Mouse (Mus musculus): ENCODE data around the gene Hba-x.
"Not testable (repeated sequence)": the region's sequence is repeated elsewhere in the genome, so short reads cannot be mapped to it uniquely, and the experiment has no call there.

Gene Hba-x

DNA sequence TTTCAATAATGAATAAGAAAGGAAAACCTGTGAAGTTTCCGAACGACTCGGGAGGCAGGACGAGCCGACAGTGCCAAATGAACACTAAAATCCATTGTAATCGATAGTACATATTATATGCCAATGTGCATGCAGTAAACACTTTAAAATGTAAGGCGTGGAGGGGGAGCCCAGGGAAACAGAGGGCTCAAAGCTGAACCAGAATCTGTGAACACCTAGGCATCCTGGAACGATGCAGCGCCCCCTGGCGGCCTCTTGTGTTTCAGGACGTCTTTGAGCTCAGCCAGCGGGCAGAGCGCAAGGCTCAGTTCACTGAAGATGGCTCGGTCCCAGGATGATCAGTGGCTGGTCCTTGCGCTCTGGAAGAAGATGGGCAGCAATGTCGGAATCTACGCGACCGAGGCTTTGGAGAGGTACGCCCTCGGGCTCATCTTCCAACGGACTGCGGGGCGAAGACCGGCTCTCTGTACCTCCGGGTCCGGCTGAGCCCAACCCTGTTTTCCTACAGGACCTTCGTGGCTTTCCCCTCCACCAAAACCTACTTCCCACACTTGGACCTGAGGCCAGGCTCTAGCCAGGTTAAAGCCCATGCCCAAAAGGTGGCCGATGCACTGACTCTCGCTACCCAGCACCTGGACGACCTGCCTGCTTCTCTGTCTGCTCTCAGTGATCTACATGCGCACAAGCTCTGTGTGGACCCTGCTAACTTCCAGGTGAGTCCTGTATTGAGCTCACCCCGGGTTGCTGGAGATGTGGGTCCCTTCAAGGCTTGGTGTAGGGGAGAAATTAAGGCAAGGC lies 10.7 kb downstream of the Hba-x start, which contains the start of gene Hbq1b:
Hbq1b (plus strand) TSS at position 271 of the 798 bp plus-strand sequence.
- H3K36me3 ChIP-seq (ENCODE audit: control insufficient read depth, insufficient read depth, low read length, poor library complexity, severe bottlenecking); H3K27me3 ChIP-seq (ENCODE audit: control insufficient read depth, insufficient read depth, low read length, poor library complexity, severe bottlenecking): not testable (repeated sequence)
- DNase-seq (ENCODE audit: low read depth, low spot score): peak; percentile 55

DNA sequence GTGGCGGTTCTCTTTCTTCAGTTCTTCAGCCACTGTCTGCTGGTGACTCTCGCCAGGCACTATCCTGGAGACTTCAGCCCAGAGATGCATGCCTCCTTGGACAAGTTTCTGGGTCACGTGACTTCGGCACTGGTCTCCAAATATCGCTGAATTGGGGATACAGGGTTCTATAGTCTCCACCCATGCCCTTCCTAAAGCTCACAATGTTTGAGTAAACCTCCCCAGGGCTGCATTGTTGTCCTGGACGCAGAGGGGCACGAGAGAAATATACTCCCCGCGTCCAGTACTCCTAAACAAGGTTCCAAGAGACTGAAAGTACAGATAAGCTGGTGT lies 11.3 kb downstream of the Hba-x start:
- Histone ChIP-seq H3K36me3 (ENCODE audit: control insufficient read depth, insufficient read depth, low read length, poor library complexity, severe bottlenecking) (no peaks in the 10 kb centered on the region), H3K27me3 (ENCODE audit: control insufficient read depth, insufficient read depth, low read length, poor library complexity, severe bottlenecking) (no peaks in the 10 kb centered on the region)
- DNase-seq (ENCODE audit: low read depth, low spot score): no peak

DNA sequence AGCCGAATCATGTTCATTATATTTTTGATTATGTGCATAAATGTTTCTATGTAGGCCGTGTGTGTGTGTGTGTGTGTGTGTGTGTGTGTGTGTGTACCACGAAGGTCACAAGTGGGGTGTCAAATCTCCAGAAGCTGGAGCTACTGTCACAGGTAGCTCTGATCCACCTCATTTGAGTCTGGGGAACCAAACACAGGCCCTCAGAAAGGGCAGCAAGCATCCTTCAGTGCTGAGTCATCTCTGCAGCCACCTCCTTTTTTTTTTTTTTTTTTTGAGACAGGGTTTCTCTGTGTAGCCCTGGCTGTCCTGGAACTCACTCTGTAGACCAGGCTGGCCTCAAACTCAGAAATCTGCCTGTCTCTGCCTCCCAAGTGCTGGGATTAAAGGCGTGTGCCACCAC lies 16.6 kb downstream of the Hba-x start:
- H3K36me3 ChIP-seq (ENCODE audit: control insufficient read depth, insufficient read depth, low read length, poor library complexity, severe bottlenecking); H3K27me3 ChIP-seq (ENCODE audit: control insufficient read depth, insufficient read depth, low read length, poor library complexity, severe bottlenecking); DNase-seq (ENCODE audit: low read depth, low spot score): not testable (repeated sequence)

GRCm38 (mm10) chr11:32293479-32293878 lies 17.3 kb downstream of the Hba-x start:
- H3K27me3 ChIP-seq (ENCODE audit: control insufficient read depth, insufficient read depth, low read length, poor library complexity, severe bottlenecking); DNase-seq (ENCODE audit: low read depth, low spot score); H3K36me3 ChIP-seq (ENCODE audit: control insufficient read depth, insufficient read depth, low read length, poor library complexity, severe bottlenecking): not testable (repeated sequence)

DNA sequence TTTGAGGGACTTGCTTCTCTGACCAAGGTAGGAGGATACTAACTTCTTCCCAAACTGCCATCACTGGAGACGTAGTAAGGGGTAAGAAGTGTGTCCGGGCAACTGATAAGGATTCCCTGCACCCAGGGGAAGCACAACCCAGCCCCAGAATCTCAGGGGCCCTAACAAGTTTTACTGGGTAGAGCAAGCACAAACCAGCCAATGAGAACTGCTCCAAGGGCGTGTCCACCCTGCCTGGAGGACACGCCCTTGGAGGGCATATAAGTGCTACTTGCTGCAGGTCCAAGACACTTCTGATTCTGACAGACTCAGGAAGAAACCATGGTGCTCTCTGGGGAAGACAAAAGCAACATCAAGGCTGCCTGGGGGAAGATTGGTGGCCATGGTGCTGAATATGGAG lies 20.0 kb downstream of the Hba-x start, which contains the start of gene Hba-a2:
Hba-a2 (plus strand) TSS at position 287 of the 400 bp plus-strand sequence.
- not testable (repeated sequence) for DNase-seq (ENCODE audit: low read depth, low spot score); H3K27me3 ChIP-seq (ENCODE audit: control insufficient read depth, insufficient read depth, low read length, poor library complexity, severe bottlenecking); H3K36me3 ChIP-seq (ENCODE audit: control insufficient read depth, insufficient read depth, low read length, poor library complexity, severe bottlenecking)

- DNase-seq (ENCODE audit: low read depth, low spot score); H3K27me3 ChIP-seq (ENCODE audit: control insufficient read depth, insufficient read depth, low read length, poor library complexity, severe bottlenecking); H3K36me3 ChIP-seq (ENCODE audit: control insufficient read depth, insufficient read depth, low read length, poor library complexity, severe bottlenecking): not testable (repeated sequence)
These were observed 21.2 kb downstream of the Hba-x start for GRCm38 (mm10) chr11:32297417-32297816.

DNA sequence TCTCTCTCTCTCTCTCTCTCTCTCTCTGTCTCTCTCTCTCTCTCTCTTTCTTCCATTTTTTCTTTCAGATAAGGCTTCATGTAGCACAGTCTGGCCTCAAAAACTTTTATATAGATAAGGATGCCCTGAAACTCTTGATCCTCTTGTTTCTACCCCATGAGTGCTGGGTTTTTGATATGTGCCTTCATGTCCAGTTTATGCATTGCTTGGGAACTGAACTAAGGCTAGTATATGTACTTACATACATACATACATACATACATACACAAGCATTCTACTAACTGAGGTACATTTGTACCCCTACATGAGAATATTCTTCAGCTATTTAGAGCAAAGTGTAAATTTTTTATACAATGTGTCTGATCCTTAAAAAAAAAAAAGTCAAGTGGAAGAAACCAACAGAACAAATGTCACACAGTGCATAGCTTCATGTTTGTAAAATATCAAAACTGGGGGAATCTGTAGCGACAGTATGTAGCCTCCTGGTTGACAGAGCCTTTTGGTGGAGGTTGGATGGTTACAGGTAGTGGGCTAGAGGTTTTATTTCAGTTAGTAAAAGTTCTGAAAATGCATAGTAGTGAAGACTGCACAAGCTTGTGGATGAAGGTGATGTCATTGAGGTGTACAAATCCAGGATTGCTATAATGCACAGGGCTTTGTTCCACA lies 21.8 kb downstream of the Hba-x start:
- H3K27me3 ChIP-seq (ENCODE audit: control insufficient read depth, insufficient read depth, low read length, poor library complexity, severe bottlenecking): no peaks in the 10 kb centered on the region
- DNase-seq (ENCODE audit: low read depth, low spot score): no peak

GRCm38 (mm10) chr11:32298532-32298918 lies 22.3 kb downstream of the Hba-x start:
- no peak for DNase-seq (ENCODE audit: low read depth, low spot score)
- Histone ChIP-seq H3K27me3 (ENCODE audit: control insufficient read depth, insufficient read depth, low read length, poor library complexity, severe bottlenecking) (no peaks in the 10 kb centered on the region), H3K36me3 (ENCODE audit: control insufficient read depth, insufficient read depth, low read length, poor library complexity, severe bottlenecking) (no peaks in the 10 kb centered on the region)

More for the DNA sequence above, 21.8 kb downstream of the Hba-x start:
- H3K36me3 ChIP-seq (ENCODE audit: control insufficient read depth, insufficient read depth, low read length, poor library complexity, severe bottlenecking): no peaks in the 10 kb centered on the region

- H3K36me3 ChIP-seq (ENCODE audit: control insufficient read depth, insufficient read depth, low read length, poor library complexity, severe bottlenecking); H3K27me3 ChIP-seq (ENCODE audit: control insufficient read depth, insufficient read depth, low read length, poor library complexity, severe bottlenecking): not testable (repeated sequence)
- DNase-seq (ENCODE audit: low read depth, low spot score): peak; percentile 43
These were observed 23.7 kb downstream of the Hba-x start, which contains the start of gene Hbq1a for GRCm38 (mm10) chr11:32299865-32300264. TSS of gene Hbq1a (plus strand) at chr11:32300069.

DNA sequence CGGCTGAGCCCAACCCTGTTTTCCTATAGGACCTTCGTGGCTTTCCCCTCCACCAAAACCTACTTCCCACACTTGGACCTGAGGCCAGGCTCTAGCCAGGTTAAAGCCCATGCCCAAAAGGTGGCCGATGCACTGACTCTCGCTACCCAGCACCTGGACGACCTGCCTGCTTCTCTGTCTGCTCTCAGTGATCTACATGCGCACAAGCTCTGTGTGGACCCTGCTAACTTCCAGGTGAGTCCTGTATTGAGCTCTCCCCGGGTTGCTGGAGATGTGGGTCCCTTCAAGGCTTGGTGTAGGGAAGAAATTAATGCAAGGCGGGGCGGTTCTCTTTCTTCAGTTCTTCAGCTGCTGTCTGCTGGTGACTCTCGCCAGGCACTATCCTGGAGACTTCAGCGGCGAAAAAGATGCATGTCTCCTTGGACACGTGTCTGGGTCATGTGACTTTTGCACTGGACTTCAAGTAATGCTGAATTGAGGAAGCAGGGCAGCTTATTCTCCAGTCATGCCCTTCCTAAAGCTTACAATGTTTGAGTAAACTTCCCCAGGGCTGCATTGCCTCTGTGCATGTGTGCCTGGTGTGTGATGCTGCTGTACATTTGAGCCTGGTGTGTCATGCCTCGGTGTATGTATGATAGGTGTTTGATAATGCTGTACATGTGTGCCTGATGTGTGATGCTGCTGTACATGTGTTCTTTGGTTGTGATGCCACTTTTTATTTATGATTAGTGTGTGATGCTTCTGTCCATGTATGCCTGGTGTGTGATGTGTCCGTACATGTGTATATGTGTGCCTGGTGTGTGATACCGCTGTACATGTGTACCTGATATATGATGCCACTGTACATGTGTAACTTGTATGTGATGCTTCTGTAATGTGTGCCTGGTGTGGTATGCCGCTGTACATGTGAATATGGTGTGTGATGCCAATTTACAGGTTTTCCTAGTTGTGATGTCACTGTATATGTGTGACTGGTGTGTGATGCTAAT lies 24.4 kb downstream of the Hba-x start:
- H3K27me3 ChIP-seq (ENCODE audit: control insufficient read depth, insufficient read depth, low read length, poor library complexity, severe bottlenecking): no peaks in the 10 kb centered on the region
- H3K36me3 ChIP-seq (ENCODE audit: control insufficient read depth, insufficient read depth, low read length, poor library complexity, severe bottlenecking): no peaks in the 10 kb centered on the region
- DNase-seq (ENCODE audit: low read depth, low spot score): no peak

- no peak for DNase-seq (ENCODE audit: low read depth, low spot score)
- Histone ChIP-seq H3K27me3 (ENCODE audit: control insufficient read depth, insufficient read depth, low read length, poor library complexity, severe bottlenecking) (no peaks in the 10 kb centered on the region), H3K36me3 (ENCODE audit: control insufficient read depth, insufficient read depth, low read length, poor library complexity, severe bottlenecking) (no peaks in the 10 kb centered on the region)
These were observed 25.3 kb downstream of the Hba-x start for GRCm38 (mm10) chr11:32301506-32301905.

GRCm38 (mm10) chr11:32302824-32303419 lies 26.7 kb downstream of the Hba-x start:
- Histone ChIP-seq H3K36me3 (ENCODE audit: control insufficient read depth, insufficient read depth, low read length, poor library complexity, severe bottlenecking) (no peaks in the 10 kb centered on the region), H3K27me3 (ENCODE audit: control insufficient read depth, insufficient read depth, low read length, poor library complexity, severe bottlenecking) (no peaks in the 10 kb centered on the region)
- DNase-seq (ENCODE audit: low read depth, low spot score): no peak

GRCm38 (mm10) chr11:32303455-32303854 lies 27.3 kb downstream of the Hba-x start:
- H3K27me3 ChIP-seq (ENCODE audit: control insufficient read depth, insufficient read depth, low read length, poor library complexity, severe bottlenecking): no peaks in the 10 kb centered on the region

DNA sequence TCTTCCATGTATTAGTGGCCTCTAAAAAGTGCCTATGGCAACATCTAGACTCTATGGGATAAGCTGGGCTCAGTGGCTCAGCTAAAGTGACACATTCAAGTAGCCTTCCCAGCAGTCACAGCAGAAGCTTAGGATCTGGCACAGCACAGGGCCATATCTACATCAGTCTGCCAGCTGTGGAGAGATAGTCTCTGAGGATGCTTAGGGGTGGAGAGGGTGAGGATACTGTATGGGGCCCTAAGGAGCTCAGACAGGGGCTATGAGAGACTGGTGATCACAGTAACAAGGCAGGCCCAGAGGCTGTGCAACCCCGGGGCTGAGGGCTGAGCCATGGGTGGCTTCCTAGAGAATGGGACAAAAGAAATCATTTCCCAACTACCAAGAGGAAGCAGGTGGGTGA lies 30.8 kb downstream of the Hba-x start:
- Histone ChIP-seq H3K36me3 (ENCODE audit: control insufficient read depth, insufficient read depth, low read length, poor library complexity, severe bottlenecking) (no peaks in the 10 kb centered on the region), H3K27me3 (ENCODE audit: control insufficient read depth, insufficient read depth, low read length, poor library complexity, severe bottlenecking) (no peaks in the 10 kb centered on the region)
- no peak for DNase-seq (ENCODE audit: low read depth, low spot score)

More at GRCm38 (mm10) chr11:32303455-32303854, 27.3 kb downstream of the Hba-x start:
- no peaks in the 10 kb centered on the region for H3K36me3 ChIP-seq (ENCODE audit: control insufficient read depth, insufficient read depth, low read length, poor library complexity, severe bottlenecking)
- no peak for DNase-seq (ENCODE audit: low read depth, low spot score)
